Mouse (Mus musculus): Measurements from ENCODE around the gene Cyp2c23. TPM values are rescaled to one million over a fixed set of nuclear protein-coding genes. Genes with fewer than 3 reads are reported as not detected.

Gene Cyp2c23
- total and polyA plus RNA-seq, 3 experiments: 0.11 TPM; not detected in 2

- H3K4me3 ChIP-seq (ENCODE audit: low read depth, low read length): no peak overlapping the region
- ATAC-seq (ENCODE audit: extremely low read depth, insufficient number of reproducible peaks, low FRiP score, poor library complexity, severe bottlenecking): no peak
These were observed 55.3 kb downstream of the Cyp2c23 start for GRCm38 (mm10) chr19:43973711-43974110.

GRCm38 (mm10) chr19:43972129-43972528 is 56.9 kb downstream of the Cyp2c23 start:
- Histone ChIP-seq H3K36me3 (replicated peaks) (no peaks in the 10 kb centered on the region), H3K9me3 (replicated peaks) (no peaks in the 10 kb centered on the region), H3K4me1 (ENCODE audit: insufficient read depth, low read depth, low read length) (no peaks in the 10 kb centered on the region), H3K4me3 (ENCODE audit: low read depth, low read length) (no peak overlapping the region), H3K27me3 (ENCODE audit: insufficient read depth, low read length) (peaks cover 3% of the 10 kb centered on the region; the same call in 1 of the 2 replicates)
- DNase-seq (ENCODE audit: low spot score) (no peak), ATAC-seq (ENCODE audit: extremely low read depth, insufficient number of reproducible peaks, low FRiP score, poor library complexity, severe bottlenecking) (no peak)
- TF ChIP-seq CTCF (IDR thresholded peaks at IDR 0.05; ENCODE audit: low read depth, low read length): no peak
- TF ChIP-seq GATA1 (IDR thresholded peaks at IDR 0.05; ENCODE audit: borderline replicate concordance, low read length): no peak
- no peak for TF ChIP-seq TAL1 (conservative IDR thresholded peaks at IDR 0.05; ENCODE audit: low read depth, low read length)
- TF ChIP-seq POLR2AphosphoS5 (IDR thresholded peaks at IDR 0.05; ENCODE audit: insufficient replicate concordance, low read depth, low read length): no peak
- TF ChIP-seq GATA2 (IDR thresholded peaks at IDR 0.05; ENCODE audit: borderline replicate concordance, low read depth, low read length): no peak

More at GRCm38 (mm10) chr19:43973711-43974110, 55.3 kb downstream of the Cyp2c23 start:
- Histone ChIP-seq H3K27me3 (ENCODE audit: insufficient read depth, low read length) (peaks cover 3% of the 10 kb centered on the region; the same call in 1 of the 2 replicates), H3K9me3 (replicated peaks) (no peaks in the 10 kb centered on the region), H3K36me3 (replicated peaks) (no peaks in the 10 kb centered on the region), H3K4me1 (ENCODE audit: insufficient read depth, low read depth, low read length) (no peaks in the 10 kb centered on the region)
- TF ChIP-seq POLR2AphosphoS5 (IDR thresholded peaks at IDR 0.05; ENCODE audit: insufficient replicate concordance, low read depth, low read length) (no peak), TAL1 (conservative IDR thresholded peaks at IDR 0.05; ENCODE audit: low read depth, low read length) (no peak), CTCF (IDR thresholded peaks at IDR 0.05; ENCODE audit: low read depth, low read length) (no peak), GATA1 (IDR thresholded peaks at IDR 0.05; ENCODE audit: borderline replicate concordance, low read length) (no peak), GATA2 (IDR thresholded peaks at IDR 0.05; ENCODE audit: borderline replicate concordance, low read depth, low read length) (no peak)
- no peak for DNase-seq (ENCODE audit: low spot score)

GRCm38 (mm10) chr19:43968436-43969026 is 60.5 kb downstream of the Cyp2c23 start:
- DNase-seq (ENCODE audit: low spot score) (no peak), ATAC-seq (ENCODE audit: extremely low read depth, insufficient number of reproducible peaks, low FRiP score, poor library complexity, severe bottlenecking) (no peak)
- TF ChIP-seq CTCF (IDR thresholded peaks at IDR 0.05; ENCODE audit: low read depth, low read length) (no peak), GATA2 (IDR thresholded peaks at IDR 0.05; ENCODE audit: borderline replicate concordance, low read depth, low read length) (no peak), TAL1 (conservative IDR thresholded peaks at IDR 0.05; ENCODE audit: low read depth, low read length) (no peak), POLR2AphosphoS5 (IDR thresholded peaks at IDR 0.05; ENCODE audit: insufficient replicate concordance, low read depth, low read length) (no peak), GATA1 (IDR thresholded peaks at IDR 0.05; ENCODE audit: borderline replicate concordance, low read length) (no peak)
- Histone ChIP-seq H3K36me3 (replicated peaks) (no peaks in the 10 kb centered on the region), H3K27me3 (ENCODE audit: insufficient read depth, low read length) (peaks cover under 1% of the 10 kb centered on the region; the same call in 1 of the 2 replicates), H3K4me1 (ENCODE audit: insufficient read depth, low read depth, low read length) (no peaks in the 10 kb centered on the region), H3K9me3 (replicated peaks) (no peaks in the 10 kb centered on the region), H3K4me3 (ENCODE audit: low read depth, low read length) (no peak overlapping the region)

GRCm38 (mm10) chr19:43966481-43966880 is 62.5 kb downstream of the Cyp2c23 start:
- Histone ChIP-seq H3K9me3 (replicated peaks) (no peaks in the 10 kb centered on the region), H3K27me3 (ENCODE audit: insufficient read depth, low read length) (peaks cover 6% of the 10 kb centered on the region; the same call in 1 of the 2 replicates), H3K36me3 (replicated peaks) (no peaks in the 10 kb centered on the region), H3K4me3 (ENCODE audit: low read depth, low read length) (no peak overlapping the region), H3K4me1 (ENCODE audit: insufficient read depth, low read depth, low read length) (no peaks in the 10 kb centered on the region)
- TF ChIP-seq GATA1 (IDR thresholded peaks at IDR 0.05; ENCODE audit: borderline replicate concordance, low read length) (no peak), GATA2 (IDR thresholded peaks at IDR 0.05; ENCODE audit: borderline replicate concordance, low read depth, low read length) (no peak), CTCF (IDR thresholded peaks at IDR 0.05; ENCODE audit: low read depth, low read length) (no peak), POLR2AphosphoS5 (IDR thresholded peaks at IDR 0.05; ENCODE audit: insufficient replicate concordance, low read depth, low read length) (no peak), TAL1 (conservative IDR thresholded peaks at IDR 0.05; ENCODE audit: low read depth, low read length) (no peak)
- ATAC-seq (ENCODE audit: extremely low read depth, insufficient number of reproducible peaks, low FRiP score, poor library complexity, severe bottlenecking) (no peak), DNase-seq (ENCODE audit: low spot score) (no peak)

- no peaks in the 10 kb centered on the region for H3K4me1 ChIP-seq (ENCODE audit: insufficient read depth, low read depth, low read length)
- DNase-seq (ENCODE audit: low spot score): no peak
- no peaks in the 10 kb centered on the region for H3K9me3 ChIP-seq (replicated peaks)
- no peak for TF ChIP-seq CTCF (IDR thresholded peaks at IDR 0.05; ENCODE audit: low read depth, low read length)
- ATAC-seq (ENCODE audit: extremely low read depth, insufficient number of reproducible peaks, low FRiP score, poor library complexity, severe bottlenecking): no peak
- no peaks in the 10 kb centered on the region for H3K36me3 ChIP-seq (replicated peaks)
- H3K27me3 ChIP-seq (ENCODE audit: insufficient read depth, low read length): peaks cover 6% of the 10 kb centered on the region; the same call in 1 of the 2 replicates
- H3K4me3 ChIP-seq (ENCODE audit: low read depth, low read length): no peak overlapping the region
These were observed 63.4 kb downstream of the Cyp2c23 start for GRCm38 (mm10) chr19:43965496-43966085.

- ATAC-seq (ENCODE audit: extremely low read depth, insufficient number of reproducible peaks, low FRiP score, poor library complexity, severe bottlenecking): no peak
- H3K4me1 ChIP-seq (ENCODE audit: insufficient read depth, low read depth, low read length): no peaks in the 10 kb centered on the region
- no peaks in the 10 kb centered on the region for H3K36me3 ChIP-seq (replicated peaks)
- H3K27me3 ChIP-seq (ENCODE audit: insufficient read depth, low read length): peaks cover 9% of the 10 kb centered on the region; the same call in 1 of the 2 replicates
- H3K4me3 ChIP-seq (ENCODE audit: low read depth, low read length): no peak overlapping the region
- no peaks in the 10 kb centered on the region for H3K9me3 ChIP-seq (replicated peaks)
- TF ChIP-seq TAL1 (conservative IDR thresholded peaks at IDR 0.05; ENCODE audit: low read depth, low read length) (no peak), GATA2 (IDR thresholded peaks at IDR 0.05; ENCODE audit: borderline replicate concordance, low read depth, low read length) (no peak), POLR2AphosphoS5 (IDR thresholded peaks at IDR 0.05; ENCODE audit: insufficient replicate concordance, low read depth, low read length) (no peak), GATA1 (IDR thresholded peaks at IDR 0.05; ENCODE audit: borderline replicate concordance, low read length) (no peak), CTCF (IDR thresholded peaks at IDR 0.05; ENCODE audit: low read depth, low read length) (no peak)
- no peak for DNase-seq (ENCODE audit: low spot score)
These were observed 66.2 kb downstream of the Cyp2c23 start for GRCm38 (mm10) chr19:43962795-43963194.
